Mouse (Mus musculus) Patski (cell line): ENCODE measurements at regions not wholly inside any gene's neighbourhood (a gene's known extent, or its start where the extent isn't known, plus 50 kb on each side); places are given as distances from the start of the nearest gene placed in this dataset.

Experiments used
- ATAC-seq: fragments of 100-300 bp; one replicate; pipeline ENCODE4 v1.8.0; 2021
- CTCF ChIA-PET: fragments of 350-600 bp; sonication (Branson Sonifier 250); formaldehyde crosslinking; loops from one replicate; lab custom pipeline; 2022; ENCODE audit warnings: inconsistent platforms; lab: Charles Lee
- POLR2A ChIA-PET: fragments of 350-600 bp; sonication (Branson Sonifier 250); formaldehyde crosslinking; loops from one replicate; lab custom pipeline; 2022; ENCODE audit warnings: antibody characterized with exemption, inconsistent platforms; lab: Charles Lee
- DNase-seq: peaks from one replicate; pipeline ENCODE4 v3.0.0-alpha.2; 2011; ENCODE audit warnings: low read depth, low spot score
- H3K27me3 ChIP-seq: fragments of 371-371 bp; one replicate; pipeline ENCODE4 v1.5.1; 2021
- CTCF ChIP-seq: fragments of 100-300 bp; IDR thresholded peaks from one replicate; pipeline ENCODE4 v1.5.1; 2021
- in situ Hi-C: fragments of 300-500 bp; cut with MboI; formaldehyde crosslinking; loops from 3 replicates; pipeline ENCODE4 v1.11.1; 2018; ENCODE audit warnings: low pct_unique_long_range_greater_than_20kb, mixed read lengths

DNA sequence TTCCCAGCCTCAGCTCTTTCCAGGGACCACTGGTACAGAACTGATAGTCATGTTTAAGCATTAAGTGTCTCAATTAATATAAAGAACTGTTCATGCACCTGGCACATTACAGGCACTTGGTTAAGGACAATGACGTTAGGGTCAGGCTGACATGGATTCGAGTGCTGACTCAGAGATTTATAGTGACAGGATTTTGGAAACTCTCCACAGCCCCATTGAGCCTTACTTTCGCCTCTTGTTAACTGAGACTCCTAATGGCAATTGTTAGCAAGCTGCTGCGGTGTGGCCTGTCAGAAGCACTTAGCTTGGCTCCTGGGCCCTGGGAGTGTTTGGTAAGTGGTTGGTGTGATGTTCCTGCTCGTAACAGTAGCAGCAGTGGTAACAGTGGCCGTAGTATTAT is 644.4 kb downstream of the Dhx35 start:
- ChIA-PET CTCF (no interaction called here), POLR2A (no interaction called here)
- no peaks in the 10 kb centered on the region for H3K27me3 ChIP-seq
- DNase-seq: no peak
- no peak for ATAC-seq
- no peak for TF ChIP-seq CTCF
- in situ Hi-C loops: no loop called here

DNA sequence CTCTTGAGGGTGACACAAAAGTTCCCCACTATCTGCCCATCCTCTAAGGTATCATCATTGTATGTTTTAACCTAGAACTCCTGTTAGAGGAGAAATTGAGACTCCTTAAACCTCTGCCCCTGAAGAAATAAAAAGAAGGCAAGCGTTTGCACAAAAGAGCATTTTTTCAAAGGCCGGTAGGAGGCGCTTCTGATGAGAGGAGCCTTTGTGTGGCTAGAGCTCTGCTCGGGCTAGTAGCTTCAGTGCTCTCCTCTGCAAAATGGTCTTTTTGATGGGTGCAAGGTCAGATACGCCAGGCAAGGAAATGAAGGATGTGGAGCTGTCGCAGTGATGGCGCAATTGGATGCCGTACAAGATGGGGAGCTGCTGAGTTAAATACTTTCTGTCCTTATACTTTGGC is 649.0 kb downstream of the Dhx35 start:
- ATAC-seq (no peak), DNase-seq (no peak)
- in situ Hi-C loops: no loop called here
- no peaks in the 10 kb centered on the region for H3K27me3 ChIP-seq
- TF ChIP-seq CTCF: peak; percentile 14
- ChIA-PET CTCF (interaction anchor here (0.7 kb wide), 1 partner anchor 9 kb away, joined by 5 read pairs; no protein-coding TSS in a partner anchor), POLR2A (no interaction called here)

DNA sequence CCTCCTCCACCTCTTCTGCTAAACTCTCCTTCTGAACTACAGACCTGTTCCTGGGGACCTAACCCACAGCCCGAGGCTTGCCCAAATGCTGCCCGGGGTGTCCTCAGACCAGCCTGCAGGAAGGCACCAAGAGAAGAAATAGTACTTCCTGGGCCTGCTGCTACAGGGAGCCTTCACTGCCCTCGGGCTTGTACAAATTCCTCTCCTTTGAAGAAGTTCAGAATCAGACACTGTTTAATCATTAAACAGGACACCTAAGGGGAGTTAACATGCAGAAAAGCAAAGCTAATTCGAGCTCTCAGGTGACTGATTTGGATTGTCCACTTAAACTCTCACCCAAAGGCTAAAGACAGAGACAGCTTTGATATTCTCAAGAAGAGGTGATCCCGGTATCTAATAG is 651.8 kb downstream of the Dhx35 start:
- no peak for TF ChIP-seq CTCF
- ChIA-PET CTCF (no interaction called here), POLR2A (no interaction called here)
- no peak for DNase-seq
- no peaks in the 10 kb centered on the region for H3K27me3 ChIP-seq
- in situ Hi-C loops: no loop called here
- no peak for ATAC-seq

GRCm38 (mm10) chr2:159446886-159447285 is 652.3 kb downstream of the Dhx35 start:
- CTCF ChIA-PET: no interaction called here
- ATAC-seq: no peak
- H3K27me3 ChIP-seq: no peaks in the 10 kb centered on the region
- POLR2A ChIA-PET: no interaction called here
- TF ChIP-seq CTCF: no peak
- in situ Hi-C loops: no loop called here
- DNase-seq: no peak

GRCm38 (mm10) chr2:159448976-159449375 is 654.4 kb downstream of the Dhx35 start:
- POLR2A ChIA-PET: no interaction called here
- no peaks in the 10 kb centered on the region for H3K27me3 ChIP-seq
- in situ Hi-C loops: no loop called here
- no peak for DNase-seq
- no peak for TF ChIP-seq CTCF
- ATAC-seq: no peak
- CTCF ChIA-PET: no interaction called here

DNA sequence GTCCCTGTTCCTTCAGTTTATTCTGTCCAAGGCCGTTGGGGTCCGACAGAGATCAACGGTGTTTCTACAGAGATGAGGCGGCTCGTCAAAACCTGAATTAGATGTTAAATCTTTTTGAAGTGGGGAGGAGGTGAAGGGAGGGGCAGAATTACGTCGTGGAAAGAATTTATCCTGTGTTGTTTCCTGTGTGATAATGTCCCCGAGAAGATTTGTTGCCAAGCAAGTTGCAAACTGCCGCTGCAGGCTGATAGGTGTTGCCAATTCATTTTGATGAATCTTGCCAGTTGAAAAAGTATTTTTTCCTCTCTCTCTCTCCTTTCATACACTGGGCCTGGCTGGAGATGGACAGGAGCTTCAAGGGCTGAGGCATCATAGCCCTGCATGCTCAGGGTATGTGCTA is 656.8 kb downstream of the Dhx35 start:
- H3K27me3 ChIP-seq: no peaks in the 10 kb centered on the region
- DNase-seq (no peak), ATAC-seq (no peak)
- ChIA-PET POLR2A (no interaction called here), CTCF (interaction anchor here (1.7 kb wide), 1 partner anchor 8 kb away, joined by 5 read pairs; no protein-coding TSS in a partner anchor)
- no peak for TF ChIP-seq CTCF
- in situ Hi-C loops: no loop called here

- in situ Hi-C loops: no loop called here
- DNase-seq (no peak), ATAC-seq (no peak)
- ChIA-PET POLR2A (no interaction called here), CTCF (no interaction called here)
- no peak for TF ChIP-seq CTCF
- H3K27me3 ChIP-seq: peaks cover 3% of the 10 kb centered on the region
Observed at GRCm38 (mm10) chr2:159481399-159482080, 686.9 kb downstream of the Dhx35 start.

GRCm38 (mm10) chr2:159491090-159491489 is 696.5 kb downstream of the Dhx35 start:
- DNase-seq: no peak
- ATAC-seq: no peak
- in situ Hi-C loops: no loop called here
- no peaks in the 10 kb centered on the region for H3K27me3 ChIP-seq
- TF ChIP-seq CTCF: no peak
- CTCF ChIA-PET: no interaction called here
- POLR2A ChIA-PET: no interaction called here

- H3K27me3 ChIP-seq: no peaks in the 10 kb centered on the region
- POLR2A ChIA-PET: no interaction called here
- CTCF ChIA-PET: no interaction called here
- in situ Hi-C loops: no loop called here
- TF ChIP-seq CTCF: no peak
- ATAC-seq (no peak), DNase-seq (no peak)
Observed at GRCm38 (mm10) chr2:159498691-159499090, 704.1 kb downstream of the Dhx35 start.

GRCm38 (mm10) chr2:159501039-159501438 is 706.4 kb downstream of the Dhx35 start:
- POLR2A ChIA-PET: no interaction called here
- in situ Hi-C loops: no loop called here
- H3K27me3 ChIP-seq: no peaks in the 10 kb centered on the region
- CTCF ChIA-PET: no interaction called here
- ATAC-seq (no peak), DNase-seq (no peak)
- TF ChIP-seq CTCF: no peak

DNA sequence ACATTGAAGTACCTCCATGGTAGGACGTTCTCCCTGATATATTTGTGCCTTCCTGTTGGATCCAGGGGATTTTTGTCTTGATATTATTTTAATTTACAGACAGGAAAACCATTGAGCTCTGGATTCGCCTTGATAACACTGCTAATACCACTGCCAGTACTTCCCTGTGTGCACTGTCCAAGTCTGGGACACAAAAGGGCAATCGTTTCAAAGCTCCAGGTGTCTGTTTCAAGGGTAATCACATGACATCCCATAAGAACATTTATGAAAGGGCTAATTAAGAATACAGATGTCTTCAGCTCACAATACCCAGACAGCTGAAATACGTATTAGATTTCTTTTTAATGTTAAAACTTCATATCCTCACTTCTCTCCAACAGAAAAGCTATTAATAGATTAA is 724.5 kb downstream of the Dhx35 start:
- CTCF ChIA-PET: no interaction called here
- ATAC-seq: no peak
- TF ChIP-seq CTCF: no peak
- in situ Hi-C loops: no loop called here
- no peak for DNase-seq
- POLR2A ChIA-PET: no interaction called here
- no peaks in the 10 kb centered on the region for H3K27me3 ChIP-seq

DNA sequence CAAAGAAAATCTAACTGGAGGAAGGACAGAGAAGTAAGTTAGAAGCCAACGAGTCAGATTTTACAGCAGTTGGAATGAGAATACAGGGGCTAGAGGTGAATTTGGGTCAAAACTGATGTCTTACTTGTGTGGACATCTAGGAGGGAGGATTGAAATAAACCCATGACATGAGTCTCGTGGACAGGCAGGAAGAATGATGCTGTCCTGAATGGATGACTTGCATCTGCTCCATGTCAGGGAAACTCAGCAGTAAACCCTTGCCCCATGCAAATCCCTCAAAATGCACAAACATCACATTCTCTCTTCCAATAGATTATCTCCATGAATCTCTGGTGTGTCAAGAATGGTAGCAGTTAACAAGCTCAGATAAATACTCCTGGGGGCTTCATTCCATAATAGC is 729.1 kb downstream of the Dhx35 start:
- in situ Hi-C loops: no loop called here
- ATAC-seq (no peak), DNase-seq (no peak)
- ChIA-PET CTCF (no interaction called here), POLR2A (no interaction called here)
- TF ChIP-seq CTCF: no peak
- H3K27me3 ChIP-seq: no peaks in the 10 kb centered on the region
